Mouse (Mus musculus) gastrocnemius, adult 18-20 months (tissue): ENCODE data around the gene Gm12184. TPM values are rescaled to one million over a fixed set of nuclear protein-coding genes. Genes with fewer than 3 reads are reported as not detected.
"Not testable (repeated sequence)": the region's sequence is repeated elsewhere in the genome, so short reads cannot be mapped to it uniquely, and the experiment has no call there.

ENCODE experiments used
- DNase-seq: peaks from one replicate; pipeline ENCODE4 v3.0.0; 2021; ENCODE audit warnings: low spot score
- total RNA-seq, 2 experiments: library from RNA; stranded (reverse); gene quantifications; 2 replicates each; pipeline ENCODE4 v1.2.3; 2021

The Gm12184 gene
- total RNA-seq, 2 experiments from 2014 or later = 1.8 to 2.5 TPM

DNA sequence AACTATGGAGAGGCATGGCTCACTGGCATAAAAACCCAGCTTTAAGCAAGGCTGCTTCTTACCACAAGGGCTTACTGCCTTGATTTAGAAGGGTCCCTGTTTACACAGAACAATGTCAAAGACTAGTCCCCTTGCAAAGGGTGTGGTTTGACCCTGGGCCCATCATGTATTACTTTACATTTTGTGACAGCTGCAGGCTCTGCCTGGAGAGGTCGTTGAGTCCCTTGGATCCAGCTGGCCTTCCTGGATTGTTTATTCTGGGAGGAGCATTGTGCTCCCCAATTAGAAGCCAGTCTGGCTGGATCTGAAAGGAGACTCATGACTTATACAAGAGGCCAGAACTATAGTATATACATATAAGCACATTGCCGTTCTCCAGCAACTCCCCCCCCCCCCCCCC lies 23.8 kb upstream of the Gm12184 start:
- DNase-seq = no peak

DNA sequence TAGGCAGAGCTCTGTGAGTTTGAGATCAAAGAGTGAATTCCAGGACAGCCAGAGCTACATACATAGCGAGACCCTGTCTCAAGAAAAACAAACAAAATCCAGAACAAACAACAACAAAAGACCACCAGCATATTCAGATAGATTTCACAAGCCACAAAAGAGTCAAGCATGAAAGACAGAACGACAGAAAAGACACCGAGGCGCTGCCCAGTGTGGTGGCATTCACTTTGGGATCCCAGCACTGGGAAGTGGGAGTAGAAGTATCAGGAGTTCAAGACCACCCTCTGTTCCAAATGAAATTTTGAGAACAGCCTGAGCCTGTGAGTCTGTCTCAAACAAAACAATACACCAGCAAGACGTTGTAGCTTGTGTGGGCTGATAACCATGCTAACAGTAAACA lies 20.4 kb upstream of the Gm12184 start:
- no peak for DNase-seq

DNA sequence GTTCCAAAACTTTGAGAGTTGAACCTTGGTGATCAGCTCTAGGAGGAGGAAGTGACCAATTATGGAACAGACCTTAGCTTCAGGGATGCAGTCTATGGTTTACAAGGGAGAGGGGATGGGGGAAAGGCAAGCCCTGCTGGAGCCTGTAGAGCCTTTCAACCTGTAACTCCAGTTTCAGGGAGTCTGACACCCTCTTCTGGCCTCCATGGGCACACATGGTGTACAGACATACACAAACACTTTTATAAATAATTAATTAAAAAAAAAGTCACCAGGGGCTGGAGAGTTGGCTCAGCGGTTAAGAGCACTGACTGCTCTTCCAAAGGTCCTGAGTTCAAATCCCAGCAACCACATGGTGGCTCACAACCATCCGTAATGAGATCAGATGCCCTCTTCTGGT lies 19.9 kb upstream of the Gm12184 start:
- not testable (repeated sequence) for DNase-seq

DNA sequence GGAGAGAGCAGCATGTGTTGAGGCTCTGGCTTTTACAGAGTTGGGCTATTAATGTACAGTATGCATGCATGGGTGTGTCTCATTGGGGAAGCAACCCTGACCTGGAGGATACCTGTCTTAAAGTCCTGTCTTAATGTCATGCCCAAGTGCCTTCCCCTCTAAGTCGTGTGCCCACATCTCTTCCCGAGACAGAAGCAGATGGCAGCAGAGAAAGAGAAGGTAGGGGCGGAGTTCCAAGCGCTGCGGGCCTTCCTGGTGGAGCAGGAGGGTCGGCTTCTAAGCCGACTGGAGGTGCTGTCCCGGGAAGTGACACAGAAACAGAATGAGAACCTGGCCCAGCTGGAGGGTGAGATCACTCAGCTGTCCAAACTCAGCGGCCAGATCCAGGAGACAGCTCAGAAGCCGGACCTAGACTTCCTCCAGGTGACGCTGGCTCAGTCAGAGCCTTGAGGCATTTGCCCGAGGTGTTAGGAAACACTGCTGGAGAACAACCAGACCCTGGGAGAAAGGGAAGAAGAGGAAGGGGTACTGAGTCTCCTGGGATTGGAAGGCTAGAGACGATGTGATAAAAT lies 18.9 kb upstream of the Gm12184 start:
- DNase-seq = peak; percentile 52

GRCm38 (mm10) chr11:48844309-48844708 lies 17.9 kb upstream of the Gm12184 start:
- no peak for DNase-seq

DNA sequence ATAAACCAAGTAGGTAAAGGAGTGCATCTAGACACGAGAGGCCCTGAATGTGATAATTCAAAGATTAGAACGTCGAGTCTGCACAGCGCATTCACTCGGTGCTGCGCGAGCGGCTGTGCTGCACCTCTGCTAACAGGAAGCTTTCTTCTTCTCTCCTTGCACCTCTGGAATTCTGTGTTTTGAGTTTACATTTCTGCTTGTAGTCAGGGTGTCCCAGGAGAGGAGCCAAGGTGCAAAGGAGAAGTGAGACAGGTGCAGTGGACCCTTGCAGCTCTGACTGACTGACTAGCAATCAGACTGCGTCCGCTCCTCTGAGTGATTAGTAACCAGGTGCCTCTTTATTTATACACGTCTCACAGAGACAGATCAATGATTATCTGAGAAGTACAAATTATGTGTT lies 16.7 kb upstream of the Gm12184 start:
- no peak for DNase-seq

DNA sequence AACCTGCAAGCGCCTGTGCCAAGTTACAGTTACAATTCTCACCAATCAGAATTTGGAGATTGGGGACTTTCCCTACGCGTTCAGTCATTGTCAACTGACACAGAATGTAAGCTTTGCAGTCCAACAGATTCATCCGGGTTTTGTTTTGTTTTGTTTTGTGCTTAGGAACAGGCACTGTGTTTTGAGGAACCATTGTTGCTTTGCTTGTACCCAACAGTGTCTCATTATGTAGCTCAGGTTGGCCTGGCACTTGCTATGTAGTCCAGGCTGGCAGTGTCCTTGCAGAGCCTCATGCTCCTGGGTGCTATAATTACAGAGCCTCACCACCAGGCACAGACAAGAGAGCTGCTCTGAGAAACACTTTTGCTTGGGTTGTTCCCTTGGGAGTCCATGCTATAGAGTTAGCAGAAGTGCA lies 15.9 kb upstream of the Gm12184 start:
- DNase-seq = no peak

DNA sequence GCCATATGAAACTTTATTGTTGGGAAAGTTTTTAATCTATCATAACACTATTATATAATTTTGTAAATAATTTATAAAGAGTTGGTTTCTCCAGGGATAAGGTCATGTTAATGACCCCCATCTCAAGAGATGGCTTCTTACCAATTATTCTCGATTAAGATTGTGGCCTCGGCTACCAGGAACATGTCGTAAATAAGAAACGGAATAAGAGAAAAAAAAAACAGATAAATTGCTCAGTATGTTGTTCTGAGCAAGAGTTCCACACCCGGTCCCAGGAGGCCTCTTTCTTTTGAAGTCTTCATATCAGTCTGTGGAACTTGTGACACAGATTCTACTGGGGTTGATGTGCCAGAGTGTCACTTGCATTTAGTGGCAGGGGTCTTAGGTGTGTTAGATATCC lies 14.8 kb upstream of the Gm12184 start:
- DNase-seq = no peak

DNA sequence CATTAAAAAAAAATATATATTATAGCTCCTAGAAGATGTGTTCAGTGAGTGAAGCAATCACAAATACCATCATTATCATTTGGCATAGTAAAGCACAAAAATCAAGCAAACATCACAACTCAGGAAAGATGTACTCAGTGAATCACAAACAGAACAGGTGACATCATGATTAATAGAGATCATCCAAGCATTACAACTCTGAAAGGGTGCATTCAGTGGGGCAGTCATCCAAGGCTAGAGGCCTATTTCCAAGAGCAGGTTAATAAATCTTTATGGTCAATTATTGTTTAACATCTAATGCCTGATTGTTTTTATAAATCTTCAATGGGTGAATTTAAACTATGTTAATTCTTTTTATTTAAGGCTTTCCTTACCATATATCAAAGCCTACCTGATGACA lies 14.3 kb upstream of the Gm12184 start:
- no peak for DNase-seq

DNA sequence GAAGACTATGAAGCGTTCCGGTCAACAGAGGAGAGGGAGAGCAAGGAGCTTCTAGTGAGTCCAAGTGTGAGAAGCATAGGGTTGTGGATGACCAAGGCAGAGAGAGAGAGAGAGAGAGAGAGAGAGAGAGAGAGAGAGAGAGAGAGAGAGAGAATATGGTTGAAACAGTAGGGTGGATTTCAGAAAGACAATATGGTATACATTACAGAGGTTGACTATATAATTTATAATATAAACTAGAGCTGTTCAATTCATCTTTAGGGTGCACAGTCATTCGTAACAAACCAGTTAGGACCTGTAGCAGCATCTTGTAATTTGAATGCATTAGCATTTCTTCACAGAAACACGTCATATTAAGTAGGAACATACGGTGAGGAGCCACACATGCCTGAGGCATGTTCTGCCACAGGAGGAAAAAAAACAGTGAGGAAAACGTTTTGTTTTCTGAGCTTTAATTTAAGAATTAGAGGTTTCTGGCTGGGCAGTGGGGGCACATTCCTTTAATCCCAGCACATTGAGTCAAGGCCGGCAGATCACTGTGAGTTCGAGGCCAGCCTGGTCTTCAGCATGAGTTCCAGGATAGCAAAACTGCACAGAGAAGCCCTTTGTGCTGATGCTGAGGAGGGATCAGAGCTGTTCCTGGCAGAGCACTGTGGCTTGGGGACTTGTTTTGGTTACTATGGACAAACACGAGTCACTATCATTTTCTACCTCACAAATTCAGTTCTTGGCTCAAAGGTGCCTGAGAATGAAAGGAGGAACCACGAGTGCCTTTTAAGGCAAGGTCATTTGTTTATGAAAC lies 12.6 kb upstream of the Gm12184 start:
- no peak for DNase-seq

DNA sequence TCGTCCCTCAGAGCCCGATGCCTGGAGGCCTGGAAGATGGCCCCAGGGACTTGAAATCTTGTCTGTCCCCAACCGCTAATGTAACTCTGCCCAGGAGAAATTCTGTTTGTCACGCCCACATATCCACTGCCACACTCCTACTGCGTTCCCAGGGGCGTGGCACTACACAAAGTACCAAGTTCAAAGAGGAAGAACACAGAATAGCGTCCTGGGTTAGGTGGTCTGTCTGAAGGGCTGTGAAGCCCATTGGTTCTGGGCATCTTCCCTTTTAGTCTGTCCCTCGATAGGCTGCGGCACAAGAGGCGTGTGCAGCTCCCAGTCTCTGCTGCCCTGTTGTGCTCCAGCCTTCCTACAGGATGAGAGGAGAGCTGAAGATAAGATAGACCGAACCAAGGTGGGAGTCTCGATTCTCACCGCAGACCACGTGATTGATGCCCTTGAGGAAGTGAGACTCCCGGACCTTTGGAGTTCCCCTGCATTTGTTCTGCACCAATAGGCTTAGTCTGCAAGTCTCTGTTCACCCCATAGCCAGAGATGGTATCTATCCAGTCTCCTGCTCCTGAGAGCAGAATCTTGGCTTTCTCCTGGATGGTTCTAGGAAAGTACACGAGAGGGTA lies 11.8 kb upstream of the Gm12184 start:
- DNase-seq = no peak

GRCm38 (mm10) chr11:48837310-48838180 lies 11.1 kb upstream of the Gm12184 start:
- peak; percentile 57 for DNase-seq

GRCm38 (mm10) chr11:48836990-48837309 lies 10.5 kb upstream of the Gm12184 start:
- peak; percentile 87 for DNase-seq

DNA sequence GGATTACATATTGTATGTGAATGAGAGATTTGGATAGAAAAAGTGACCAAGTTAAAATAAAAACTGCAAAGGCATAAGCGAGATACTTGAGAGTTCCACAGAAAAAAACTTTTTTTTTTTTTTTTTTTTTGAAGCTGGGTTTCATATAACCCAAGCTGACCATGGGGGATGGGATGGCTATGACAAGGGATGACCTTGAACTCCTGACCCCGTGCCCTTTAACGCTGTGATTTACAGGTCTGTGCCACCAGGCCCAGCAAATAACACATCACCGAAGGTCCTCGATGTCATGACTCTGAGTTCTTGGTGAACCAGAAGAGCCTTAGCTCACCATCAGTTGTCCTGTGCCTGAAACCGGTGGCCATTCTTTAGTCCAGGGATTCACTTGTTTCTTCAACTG lies 9.5 kb upstream of the Gm12184 start:
- no peak for DNase-seq

- peak; percentile 89 for DNase-seq
Observed at GRCm38 (mm10) chr11:48833731-48834639, 7.5 kb upstream of the Gm12184 start.

DNA sequence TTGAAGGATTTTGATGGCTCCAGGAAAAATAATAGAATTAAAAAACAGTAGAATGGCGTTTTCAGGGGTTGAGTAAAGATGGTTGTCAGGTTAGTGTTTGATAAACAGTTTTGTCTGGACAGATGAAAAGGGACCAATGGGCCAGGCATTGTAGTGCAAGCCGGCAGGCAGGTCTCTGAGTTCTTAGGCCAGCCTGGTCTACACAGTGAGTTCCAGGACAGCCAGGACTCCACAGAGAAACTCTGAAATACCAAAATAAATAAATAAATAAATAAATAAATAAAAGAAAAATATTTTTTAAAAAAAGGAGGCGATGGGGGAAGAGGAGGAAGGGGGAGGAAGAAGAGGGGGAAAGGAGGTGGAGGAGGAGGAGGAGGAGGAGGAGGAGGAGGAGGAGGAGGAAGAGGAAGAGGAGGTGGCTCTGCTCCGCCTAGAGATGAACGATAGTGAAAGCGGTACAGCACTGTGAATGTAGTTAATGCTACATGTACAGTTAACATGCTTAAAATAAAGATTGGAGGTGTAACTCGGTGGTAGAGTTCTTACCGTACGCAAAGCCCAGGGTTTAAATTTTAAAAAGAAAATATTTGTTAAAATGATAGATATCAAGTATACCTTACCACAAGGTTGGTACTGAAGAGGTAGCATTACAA lies 6.7 kb upstream of the Gm12184 start:
- DNase-seq = no peak

- no peak for DNase-seq
Observed at GRCm38 (mm10) chr11:48831273-48831672, 4.8 kb upstream of the Gm12184 start.

GRCm38 (mm10) chr11:48830279-48830678 lies 3.8 kb upstream of the Gm12184 start:
- no peak for DNase-seq

- no peak for DNase-seq
Observed at GRCm38 (mm10) chr11:48827926-48828325, 1.5 kb upstream of the Gm12184 start.

GRCm38 (mm10) chr11:48826752-48827096 lies 269 bp upstream of the Gm12184 start:
- no peak for DNase-seq
